Mouse (Mus musculus): ENCODE data around the gene Urm1.
"Not testable (repeated sequence)": the region's sequence is repeated elsewhere in the genome, so short reads cannot be mapped to it uniquely, and the experiment has no call there.

Urm1 gene

DNA sequence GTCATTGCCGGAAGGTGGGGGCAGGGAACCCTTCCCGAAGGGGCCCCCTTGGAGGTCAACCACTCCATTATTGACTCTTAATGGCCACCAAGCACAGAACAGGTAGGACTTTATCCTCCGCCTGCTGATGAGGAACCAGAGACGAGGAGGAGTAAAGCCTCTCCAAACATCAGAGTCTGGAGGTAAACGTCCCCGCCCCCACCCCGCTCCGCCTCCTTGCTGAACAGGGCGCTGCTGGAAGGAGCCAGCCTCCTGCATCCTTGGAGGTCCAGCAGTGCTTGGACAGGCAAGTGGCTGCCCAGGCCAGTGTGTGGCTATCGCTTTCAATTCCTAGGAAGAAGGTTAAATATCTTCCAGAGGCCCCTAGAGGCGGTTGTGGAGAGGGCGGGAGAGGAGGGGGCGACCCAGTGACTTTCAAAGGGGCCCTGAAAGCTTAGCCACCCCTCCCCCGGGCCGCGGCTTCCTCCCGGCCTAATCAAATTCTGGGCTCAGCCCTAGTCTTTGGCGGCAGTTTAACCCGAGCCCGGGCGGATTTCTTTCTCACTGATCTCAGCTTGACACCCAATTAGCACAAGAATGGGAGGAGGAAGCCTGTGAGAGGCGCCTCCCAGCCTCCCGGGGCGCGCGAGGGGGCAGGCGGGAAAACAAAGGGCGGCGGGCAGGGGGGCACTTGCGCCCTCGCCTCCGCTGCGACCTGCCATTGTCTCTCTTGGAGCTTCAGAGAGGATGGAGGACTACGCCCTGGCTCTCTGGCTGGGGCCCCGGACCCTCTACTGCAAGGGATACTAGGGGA is at the start of gene Urm1:
Gene Urm1 (plus strand): TSS at position 51 of the 793 bp plus-strand sequence.
- no peak for DNase-seq (ENCODE audit: low read depth, low spot score)

DNA sequence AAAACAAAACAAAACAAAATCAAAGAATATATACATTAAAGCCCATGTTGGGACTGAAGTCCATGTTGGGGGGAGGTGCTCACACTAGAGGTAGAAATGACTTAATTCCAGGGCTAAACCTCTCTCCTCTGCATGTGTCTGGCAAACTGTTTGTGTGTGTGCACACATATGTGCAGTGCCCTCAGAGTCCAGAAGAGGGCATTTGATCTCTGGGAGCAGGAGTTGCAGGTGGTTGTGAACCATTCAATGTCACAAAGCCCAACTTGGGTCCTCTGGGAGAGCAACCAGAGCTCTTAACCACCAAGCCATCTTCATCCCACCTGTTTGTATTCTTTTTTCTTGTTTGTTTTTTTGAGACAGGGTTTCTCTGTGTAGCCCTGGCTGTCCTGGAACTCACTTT is 49.7 kb upstream of the Urm1 start:
- DNase-seq (ENCODE audit: low read depth, low spot score) = peak; percentile 39

DNA sequence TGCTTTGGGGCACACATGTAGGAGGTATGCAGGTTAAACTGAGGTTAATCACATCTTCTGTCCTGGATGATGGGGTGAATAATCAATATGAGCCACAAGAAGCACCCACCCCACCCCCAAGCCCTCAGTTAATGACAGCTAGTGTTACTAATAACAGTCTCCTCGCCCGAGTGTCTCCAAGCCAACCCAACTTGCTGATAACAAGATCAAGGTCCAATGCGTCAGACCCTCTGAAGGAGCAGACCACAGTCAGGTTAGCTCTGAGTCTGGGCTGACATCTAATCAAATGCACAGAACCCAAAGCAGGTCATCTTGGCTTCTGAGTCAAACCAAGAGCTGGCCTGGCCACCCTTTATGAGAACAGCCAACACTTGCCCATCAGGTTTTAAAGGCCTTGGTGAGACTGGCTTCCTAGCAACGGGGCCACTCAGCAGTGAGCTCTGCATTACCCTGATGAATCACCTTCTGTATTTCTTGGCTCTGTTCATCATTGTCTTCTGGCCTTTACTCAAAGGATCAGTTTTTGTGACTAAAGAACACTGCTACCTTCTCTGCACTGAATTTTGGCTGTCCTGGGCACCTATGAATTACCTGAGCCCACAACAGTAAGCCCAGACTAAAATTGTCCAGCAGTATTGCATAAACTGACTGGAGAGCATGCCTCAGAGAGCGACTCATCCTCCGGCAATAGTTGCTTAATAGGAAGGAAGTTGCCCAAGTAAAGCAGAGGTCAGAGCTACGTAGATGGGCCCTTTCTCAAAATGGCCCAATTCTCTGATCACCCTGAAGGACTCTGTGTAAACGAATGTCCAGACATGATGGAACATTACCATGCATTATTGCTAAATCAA is 48.0 kb upstream of the Urm1 start:
- DNase-seq (ENCODE audit: low read depth, low spot score) = no peak

DNA sequence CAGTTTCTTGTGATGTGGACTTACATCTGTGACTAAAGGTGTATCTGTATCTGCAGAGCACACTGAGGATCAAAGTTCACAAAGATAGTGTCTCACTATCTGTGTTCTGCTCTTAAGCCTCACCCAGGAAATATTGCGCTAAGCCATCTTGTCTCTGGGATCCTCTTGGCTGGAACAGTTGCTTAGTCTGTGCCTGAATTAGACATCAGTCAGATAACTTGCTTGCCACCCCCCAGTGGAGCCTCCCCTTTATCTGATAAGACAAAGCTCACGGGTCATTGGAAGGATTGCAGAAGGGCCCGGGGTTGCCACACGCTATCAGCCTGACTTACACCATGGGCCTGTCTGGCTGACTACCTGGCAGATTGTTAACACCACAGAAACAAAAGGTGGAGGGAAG is 46.6 kb upstream of the Urm1 start:
- no peak for DNase-seq (ENCODE audit: low read depth, low spot score)

DNA sequence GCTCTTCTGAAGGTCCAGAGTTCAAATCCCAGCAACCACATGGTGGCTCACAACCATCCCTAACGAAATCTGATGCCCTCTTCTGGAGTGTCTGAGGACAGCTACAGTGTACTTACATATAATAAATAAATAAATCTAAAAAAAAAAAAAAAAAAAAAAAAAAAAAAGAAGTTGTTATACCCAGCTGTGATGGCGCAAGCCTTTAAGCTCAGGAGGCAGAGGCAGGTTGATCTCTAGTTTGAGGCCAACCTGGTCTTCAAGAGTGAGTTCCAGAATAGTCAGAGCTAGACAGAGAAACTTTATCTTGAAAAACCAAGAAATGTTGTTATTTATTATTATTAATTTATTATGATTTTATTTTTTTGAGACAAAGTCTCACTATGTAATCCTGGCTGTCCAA is 38.6 kb upstream of the Urm1 start:
- DNase-seq (ENCODE audit: low read depth, low spot score) = not testable (repeated sequence)

DNA sequence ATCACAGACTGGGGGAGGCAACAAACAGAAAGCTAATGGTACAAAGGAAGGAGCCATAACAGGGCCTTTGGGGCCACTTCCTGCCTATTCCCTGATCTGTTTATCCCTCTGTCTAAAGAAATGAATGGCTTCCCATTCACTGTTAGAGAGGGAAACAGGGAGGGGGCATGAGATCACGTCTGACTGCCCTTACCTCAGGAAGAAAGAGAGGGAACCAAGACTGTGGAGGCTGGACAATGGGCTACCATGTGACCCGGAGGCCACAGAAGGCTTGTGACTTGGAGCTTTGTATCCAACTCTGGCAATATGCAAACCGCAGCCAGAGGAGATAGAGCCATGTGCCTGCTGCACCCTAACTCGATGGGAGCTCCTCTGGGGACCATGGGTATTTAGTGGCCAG is 35.6 kb upstream of the Urm1 start:
- no peak for DNase-seq (ENCODE audit: low read depth, low spot score)

DNA sequence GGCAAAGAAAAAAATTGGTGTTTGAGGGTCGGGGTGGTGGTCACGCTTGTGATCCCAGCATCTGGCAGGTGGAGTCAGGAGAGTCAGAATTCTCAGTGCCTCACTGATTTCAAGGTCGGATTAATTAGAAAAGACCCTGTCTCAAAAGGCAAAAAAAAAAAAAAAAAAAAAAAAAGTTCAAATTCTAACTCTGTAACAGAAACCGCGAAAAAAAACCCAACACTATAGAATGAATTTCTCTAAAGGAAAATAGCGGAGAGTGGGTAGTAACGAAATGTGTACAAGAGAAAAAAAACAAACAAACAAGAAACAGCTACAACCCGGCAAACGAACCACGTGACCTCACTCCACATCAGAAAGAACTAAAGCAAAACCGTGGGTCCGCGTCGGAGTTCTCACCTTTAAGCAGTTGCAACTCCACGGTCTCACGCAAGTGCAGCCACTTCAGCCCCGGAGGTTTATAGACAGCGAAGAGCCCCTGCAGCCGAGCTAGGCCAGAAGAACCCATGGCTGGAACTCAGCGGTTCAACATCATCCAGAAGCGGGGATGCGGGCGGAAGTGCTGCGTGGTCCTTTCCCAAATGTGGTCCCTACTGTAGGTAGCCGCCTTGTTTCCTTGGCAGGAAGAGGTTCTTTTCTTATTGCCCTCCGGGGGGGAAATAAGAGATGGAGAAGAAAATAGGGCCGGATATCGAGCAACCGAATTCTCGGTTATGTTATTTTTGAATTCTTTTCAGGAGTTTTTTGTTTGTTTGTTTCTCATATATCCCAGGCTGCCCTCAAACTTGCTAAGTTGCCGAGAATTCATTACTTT is 32.6 kb upstream of the Urm1 start, which contains the start of gene Coq4:
Gene Coq4 (plus strand): TSS at position 390 of the 814 bp plus-strand sequence.
- DNase-seq (ENCODE audit: low read depth, low spot score) = peak; percentile 95

DNA sequence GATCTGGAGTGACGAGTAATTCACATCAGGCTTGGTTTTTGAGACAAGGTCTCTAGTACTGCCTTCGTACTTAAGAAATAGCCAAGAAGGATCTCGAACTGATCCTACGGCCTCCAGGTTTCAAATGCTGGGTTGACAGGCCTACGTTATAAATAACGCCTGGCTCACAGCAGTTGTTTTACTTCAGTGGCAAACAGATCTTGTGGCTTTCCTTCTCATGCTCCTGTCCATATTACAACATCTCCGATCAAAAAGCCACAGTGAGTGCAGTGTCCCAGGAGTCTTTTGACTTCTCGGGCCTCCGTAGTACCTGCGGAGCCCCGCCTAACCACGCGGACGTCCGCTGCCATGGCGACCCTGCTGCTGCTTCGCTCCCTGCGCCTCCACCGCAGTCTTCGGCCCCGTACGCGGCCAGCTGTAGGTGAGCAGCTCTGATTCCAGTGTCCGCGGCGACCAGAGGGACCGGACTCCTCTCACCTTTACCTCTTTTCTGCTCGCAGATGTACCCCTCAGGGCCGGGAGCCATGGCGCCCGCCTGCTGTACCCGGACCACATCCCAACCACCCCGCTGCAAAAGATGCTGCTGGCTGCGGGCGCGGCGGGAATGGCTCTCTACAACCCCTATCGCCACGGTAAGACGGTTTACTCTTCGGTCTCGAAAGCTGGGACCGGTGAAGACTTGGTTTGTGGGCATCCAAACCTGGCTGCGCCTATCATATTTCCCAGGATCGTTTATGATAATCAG is 31.8 kb upstream of the Urm1 start, which contains the start of gene Trub2:
Gene Trub2 (minus strand): TSS at position 566 of the 745 bp plus-strand sequence.
- DNase-seq (ENCODE audit: low read depth, low spot score) = peak; percentile 92

DNA sequence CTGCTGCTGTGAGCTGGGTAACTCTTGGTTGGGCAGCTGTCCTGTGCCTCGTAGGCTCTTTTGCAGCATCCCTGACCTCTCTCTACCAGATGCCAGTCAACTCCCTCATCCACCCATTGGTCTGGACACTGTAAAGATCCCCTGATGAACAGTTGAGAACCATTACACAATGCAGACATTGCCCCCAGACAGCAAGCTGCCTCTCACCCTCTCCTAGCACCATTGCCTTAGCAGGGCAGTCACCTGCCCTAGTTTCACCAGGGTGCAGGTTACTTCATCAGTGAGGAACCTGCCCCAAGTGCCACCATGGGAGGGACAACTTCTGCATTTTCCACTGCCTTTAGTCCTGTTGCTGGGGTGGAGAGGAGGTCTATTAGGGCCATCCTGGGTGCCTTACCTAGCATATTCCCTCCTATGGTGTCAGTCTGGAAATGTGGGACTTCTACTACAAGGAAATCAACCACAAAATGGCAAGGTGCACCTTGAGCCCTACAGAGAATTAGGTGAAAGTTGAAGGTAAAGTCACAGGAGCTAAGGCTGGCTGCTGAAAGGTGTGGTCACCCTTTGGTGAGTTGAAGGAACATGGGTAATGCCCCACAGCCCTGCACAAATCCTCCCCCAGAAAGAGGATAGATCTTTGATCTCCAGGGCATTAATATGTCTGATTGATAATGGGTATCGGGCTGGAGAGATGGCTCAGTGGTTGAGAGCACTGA is 26.9 kb upstream of the Urm1 start:
- no peak for DNase-seq (ENCODE audit: low read depth, low spot score)

DNA sequence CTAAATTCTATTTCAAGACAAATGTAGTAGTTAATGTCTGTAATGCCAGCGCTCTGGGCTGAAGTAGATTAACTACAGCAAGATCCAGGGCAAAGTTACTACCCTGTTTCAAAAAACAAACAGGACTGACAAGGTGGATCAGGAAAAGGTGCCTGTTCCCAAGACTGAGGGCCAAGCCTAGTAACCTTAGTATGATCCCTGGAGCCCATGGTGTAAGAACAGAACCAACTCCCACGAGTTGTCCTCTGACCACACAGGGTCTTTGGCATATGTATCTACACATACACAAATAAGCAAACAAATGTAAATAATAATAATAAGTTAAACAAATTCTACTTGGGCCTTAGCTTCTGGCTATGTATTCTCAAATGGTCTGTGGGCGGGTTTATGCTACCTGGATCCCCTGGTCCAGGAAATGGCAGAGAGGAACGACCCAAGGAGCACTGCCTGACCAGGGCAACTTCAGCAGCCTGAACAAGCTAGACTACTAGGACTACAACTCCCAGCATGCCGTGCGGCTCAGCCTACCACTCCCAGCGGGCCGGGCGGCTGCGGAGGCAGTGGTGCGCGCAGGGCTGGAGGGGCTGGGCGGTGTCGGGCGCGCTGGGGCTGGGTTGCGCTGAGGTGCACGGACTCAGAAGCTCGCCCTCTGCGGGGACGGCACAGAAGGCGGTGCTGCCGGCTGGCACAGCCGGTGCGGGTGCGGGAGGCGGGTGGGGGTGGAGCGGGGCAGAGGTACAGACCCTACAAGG is 17.6 kb upstream of the Urm1 start, which contains the start of gene Slc27a4:
Gene Slc27a4 (plus strand): TSS at position 560 of the 752 bp plus-strand sequence.
- DNase-seq (ENCODE audit: low read depth, low spot score) = peak; percentile 91

DNA sequence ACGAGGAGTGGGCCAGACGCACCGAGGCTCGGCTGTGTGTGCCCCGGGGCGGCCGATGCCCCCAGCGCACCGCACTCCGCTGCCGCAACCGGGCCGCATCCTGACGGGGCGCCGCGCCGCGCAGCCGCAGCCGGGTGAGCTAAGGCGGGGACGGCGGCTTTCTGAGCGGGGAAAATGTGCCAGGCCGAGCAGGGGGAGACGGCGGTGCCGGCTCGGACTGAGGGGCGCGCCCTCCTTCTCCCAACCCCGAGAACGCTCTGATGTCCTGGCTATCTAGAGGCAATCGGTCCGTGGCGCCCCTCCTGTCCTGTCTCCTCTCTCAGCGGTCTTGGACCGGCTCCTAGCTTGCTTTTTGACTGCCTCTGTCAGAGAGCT is 17.1 kb upstream of the Urm1 start:
- no peak for DNase-seq (ENCODE audit: low read depth, low spot score)

DNA sequence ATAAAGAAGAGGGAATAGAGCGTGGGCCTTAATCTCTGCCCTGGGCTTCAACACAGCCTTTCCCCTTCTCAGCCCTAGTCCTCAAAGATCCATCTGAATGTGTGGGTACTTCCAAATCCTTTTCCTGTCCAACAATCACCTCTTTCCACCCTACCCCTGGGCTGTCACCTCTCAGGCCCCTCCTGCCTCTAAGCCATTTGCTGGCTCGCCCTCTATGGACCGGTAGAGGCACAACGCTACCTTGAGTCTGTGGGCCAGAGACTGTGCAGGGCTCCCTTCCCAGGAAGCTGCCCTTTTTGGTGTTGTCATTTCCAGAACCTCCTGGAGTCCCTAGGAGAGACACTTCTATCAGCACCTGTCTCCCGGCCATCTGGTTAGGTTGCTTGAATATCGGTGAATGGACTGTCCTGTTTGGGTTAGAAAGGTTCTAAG is 16.5 kb upstream of the Urm1 start:
- DNase-seq (ENCODE audit: low read depth, low spot score) = peak; percentile 61

DNA sequence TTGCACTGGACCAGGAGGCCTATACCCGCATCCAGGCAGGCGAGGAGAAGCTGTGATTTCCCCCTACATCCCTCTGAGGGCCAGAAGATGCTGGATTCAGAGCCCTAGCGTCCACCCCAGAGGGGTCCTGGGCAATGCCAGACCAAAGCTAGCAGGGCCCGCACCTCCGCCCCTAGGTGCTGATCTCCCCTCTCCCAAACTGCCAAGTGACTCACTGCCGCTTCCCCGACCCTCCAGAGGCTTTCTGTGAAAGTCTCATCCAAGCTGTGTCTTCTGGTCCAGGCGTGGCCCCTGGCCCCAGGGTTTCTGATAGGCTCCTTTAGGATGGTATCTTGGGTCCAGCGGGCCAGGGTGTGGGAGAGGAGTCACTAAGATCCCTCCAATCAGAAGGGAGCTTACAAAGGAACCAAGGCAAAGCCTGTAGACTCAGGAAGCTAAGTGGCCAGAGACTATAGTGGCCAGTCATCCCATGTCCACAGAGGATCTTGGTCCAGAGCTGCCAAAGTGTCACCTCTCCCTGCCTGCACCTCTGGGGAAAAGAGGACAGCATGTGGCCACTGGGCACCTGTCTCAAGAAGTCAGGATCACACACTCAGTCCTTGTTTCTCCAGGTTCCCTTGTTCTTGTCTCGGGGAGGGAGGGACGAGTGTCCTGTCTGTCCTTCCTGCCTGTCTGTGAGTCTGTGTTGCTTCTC is 4.0 kb upstream of the Urm1 start:
- DNase-seq (ENCODE audit: low read depth, low spot score) = no peak

DNA sequence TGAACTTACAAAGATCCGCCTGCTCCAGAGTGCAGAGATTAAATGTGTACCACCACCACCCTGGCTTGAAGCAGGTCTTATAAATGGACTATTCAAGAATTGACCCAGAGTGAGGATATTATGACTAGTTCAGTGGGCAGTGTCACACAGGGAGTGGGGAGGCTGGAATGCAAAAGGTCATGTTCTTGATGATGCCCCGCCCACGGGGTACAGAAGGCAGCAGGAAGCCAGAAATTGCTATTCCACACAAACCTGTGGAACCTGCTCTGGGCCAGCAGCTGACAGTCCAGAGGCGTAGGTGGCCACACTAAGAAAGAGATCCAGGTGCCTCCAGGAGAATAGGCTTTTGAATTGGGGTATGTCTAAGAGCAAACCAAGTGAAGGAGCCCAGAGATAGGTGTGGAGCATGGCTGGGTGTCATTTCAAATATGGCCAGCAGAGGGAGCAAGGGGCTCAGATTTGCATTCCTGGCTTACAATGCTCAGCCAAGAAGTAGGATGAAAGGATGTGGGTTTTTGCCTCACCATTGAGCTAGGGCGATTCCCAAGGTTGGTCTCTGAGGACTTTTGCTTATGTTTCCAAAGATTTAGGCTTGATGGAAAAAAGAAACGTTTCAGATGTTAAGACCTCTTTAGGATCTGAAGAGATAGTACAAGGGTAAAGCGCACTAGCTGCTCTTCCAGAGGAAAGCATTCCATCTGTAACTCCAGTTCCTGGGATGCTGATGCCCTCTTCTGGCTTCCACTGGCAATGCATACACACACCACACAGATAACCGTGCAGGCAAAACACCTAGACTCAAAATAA is 2.2 kb upstream of the Urm1 start:
- DNase-seq (ENCODE audit: low read depth, low spot score) = peak; percentile 66

DNA sequence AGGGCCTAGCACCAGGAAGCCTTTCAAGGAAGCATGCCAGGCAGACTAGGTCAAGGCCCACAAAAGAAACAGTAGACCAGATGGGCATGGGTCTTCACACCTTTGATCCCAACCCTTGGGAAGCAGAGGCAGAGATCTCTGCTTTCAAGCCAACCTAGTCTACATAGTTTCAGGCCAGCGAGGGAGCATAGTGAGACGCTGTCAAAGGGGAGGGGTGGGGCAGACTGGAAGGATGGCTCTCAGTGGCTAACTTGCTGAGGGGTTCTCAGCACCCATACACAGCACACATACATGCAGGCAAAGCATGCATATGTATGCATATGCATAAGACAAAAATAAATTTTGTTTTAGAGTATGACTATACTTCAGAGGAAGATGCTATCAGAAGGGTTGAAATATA is 512 bp upstream of the Urm1 start:
- DNase-seq (ENCODE audit: low read depth, low spot score) = no peak

DNA sequence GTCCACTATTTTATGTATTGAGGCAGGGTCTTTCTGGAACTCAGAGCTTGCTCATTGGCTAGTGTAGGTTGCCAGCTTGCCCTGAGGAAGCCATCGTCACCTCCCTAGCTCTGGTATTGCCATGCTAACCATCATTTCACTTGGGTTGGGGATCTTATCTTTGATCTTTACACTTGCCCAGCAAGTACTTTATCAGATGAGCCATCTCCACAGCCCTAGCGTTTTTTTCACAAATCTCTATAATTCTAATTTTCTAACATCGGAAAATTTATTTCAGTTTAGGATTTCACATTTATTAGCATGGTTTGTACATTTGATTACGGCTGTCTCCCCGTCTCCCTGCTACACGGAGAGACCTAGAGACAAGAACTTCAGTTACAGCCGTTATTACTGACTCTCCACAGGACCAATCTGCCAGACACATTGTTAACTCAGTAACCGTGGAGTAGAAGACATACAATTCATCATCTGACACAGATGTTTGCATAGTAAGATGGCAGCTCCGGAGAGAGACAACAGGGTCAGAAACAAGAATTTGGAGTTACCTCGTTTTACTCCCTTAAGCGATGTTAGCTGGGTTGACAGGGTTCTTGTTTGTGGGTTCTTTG is 6.5 kb downstream of the Urm1 start:
- no peak for DNase-seq (ENCODE audit: low read depth, low spot score)

DNA sequence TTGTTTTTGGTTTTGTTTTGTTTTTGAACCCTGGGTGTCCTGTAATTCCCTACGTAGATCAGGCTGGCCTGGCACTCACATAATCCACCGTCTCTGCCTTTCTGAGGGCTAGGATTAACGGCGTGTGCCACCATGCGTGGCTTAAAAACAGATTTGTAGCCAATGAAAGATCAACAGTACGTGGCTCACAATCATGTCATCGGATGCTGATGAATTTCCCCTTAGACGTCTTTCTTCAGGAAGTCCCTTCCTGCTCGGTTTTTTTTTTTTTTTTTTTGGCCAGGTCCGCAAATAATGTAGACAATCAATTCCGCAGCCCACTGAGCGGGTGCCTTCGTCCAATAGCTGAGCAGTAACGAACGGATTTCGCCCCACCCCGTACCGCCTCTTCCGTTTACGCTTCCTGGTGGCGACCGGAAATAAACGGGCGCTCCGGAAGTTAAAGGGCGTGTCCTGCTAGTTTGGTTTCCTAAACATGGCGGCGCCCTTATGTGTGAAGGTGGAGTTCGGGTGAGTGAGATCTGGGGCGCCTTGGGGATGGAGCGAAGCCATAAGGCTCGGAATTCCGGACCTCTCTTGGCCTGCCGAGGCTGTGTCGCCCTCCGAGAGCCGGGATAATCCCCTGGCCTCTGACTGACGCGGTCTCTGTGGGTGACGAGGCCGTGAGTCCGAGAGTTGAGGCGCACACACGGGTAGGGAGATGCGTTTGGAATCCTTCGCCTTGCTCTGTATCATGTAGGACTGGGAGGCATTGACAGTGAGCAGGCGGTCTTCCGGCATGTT is 7.2 kb downstream of the Urm1 start:
- DNase-seq (ENCODE audit: low read depth, low spot score) = peak; percentile 98

All from A20 (cell line).